Mouse (Mus musculus) hindbrain, embryonic 11.5 days (tissue): ENCODE measurements at regions not wholly inside any gene's neighbourhood (a gene's known extent, or its start where the extent isn't known, plus 50 kb on each side); places are given as distances from the start of the nearest gene placed in this dataset.

Source experiments
- ATAC-seq: fragments of 200-750 bp; cut with Nextera tagmentation; 2 replicates; pipeline ENCODE4 v1.8.0; 2017; ENCODE audit warnings: mild to moderate bottlenecking, moderate TSS enrichment, moderate library complexity; ENCODE audit not compliant: low FRiP score
- DNase-seq: peaks from one replicate; pipeline ENCODE4 v3.0.0-alpha.2; 2015; ENCODE audit warnings: low spot score
- H3K27ac ChIP-seq: fragments of 300-500 bp; sonication (generic); 2 replicates; pipeline ENCODE4 v1.5.1; 2014; ENCODE audit warnings: mild to moderate bottlenecking, low read depth, low read length
- H3K27me3 ChIP-seq: fragments of 300-500 bp; sonication (generic); 2 replicates; pipeline ENCODE4 v1.6.1; 2014; ENCODE audit warnings: mild to moderate bottlenecking, low read length, moderate library complexity, mixed read lengths; ENCODE audit not compliant: control insufficient read depth, insufficient read depth
- H3K36me3 ChIP-seq: fragments of 300-500 bp; sonication (generic); 2 replicates; pipeline ENCODE4 v1.6.1; 2014; ENCODE audit warnings: mild to moderate bottlenecking, low read length, moderate library complexity, mixed read lengths; ENCODE audit not compliant: control insufficient read depth, insufficient read depth
- H3K4me1 ChIP-seq: fragments of 300-500 bp; sonication (generic); replicated peaks from 2 replicates; pipeline ENCODE4 v1.6.1; 2014; ENCODE audit warnings: low read length, mixed read lengths; ENCODE audit not compliant: control insufficient read depth, insufficient read depth
- H3K4me2 ChIP-seq: fragments of 300-500 bp; sonication (generic); replicated peaks from 2 replicates; pipeline ENCODE4 v1.6.1; 2014; ENCODE audit warnings: mild to moderate bottlenecking, low read depth, low read length
- H3K4me3 ChIP-seq: fragments of 300-500 bp; sonication (generic); 2 replicates; pipeline ENCODE4 v1.5.1; 2014; ENCODE audit warnings: low read depth, low read length
- H3K9ac ChIP-seq: fragments of 300-500 bp; sonication (generic); 2 replicates; pipeline ENCODE4 v1.6.1; 2014; ENCODE audit warnings: low read depth, low read length
- H3K9me3 ChIP-seq: fragments of 300-500 bp; sonication (generic); 2 replicates; pipeline ENCODE4 v1.6.1; 2016; ENCODE audit warnings: low read length; ENCODE audit not compliant: control insufficient read depth
- WGBS: fragments of 180-500 bp; shearing (Covaris S2); extraction: QIAGEN DNeasy Blood & Tissue Kit; methylation state at CpG from one replicate; pipeline ENCODE4 v1.1.7; 2014; 5-methylcytosine and 5-hydroxymethylcytosine counted together

GRCm38 (mm10) chr4:31655364-31656106, 308.4 kb upstream of the Map3k7 start:
- no peak overlapping the region for H3K4me3 ChIP-seq
- no peak overlapping the region for H3K9ac ChIP-seq
- no peaks in the 10 kb centered on the region for H3K36me3 ChIP-seq
- H3K27ac ChIP-seq = no peak overlapping the region
- no peak overlapping the region for H3K4me2 ChIP-seq
- WGBS = 71% methylated on average over 11 of the region's 11 CpGs
- no peaks in the 10 kb centered on the region for H3K27me3 ChIP-seq
- H3K4me1 ChIP-seq = no peaks in the 10 kb centered on the region
- H3K9me3 ChIP-seq = no peaks in the 10 kb centered on the region
- no peak for DNase-seq
- no peak for ATAC-seq

- Histone ChIP-seq H3K9me3 (no peaks in the 10 kb centered on the region), H3K4me2 (no peak overlapping the region), H3K27me3 (no peaks in the 10 kb centered on the region), H3K9ac (no peak overlapping the region), H3K36me3 (no peaks in the 10 kb centered on the region), H3K4me1 (no peaks in the 10 kb centered on the region), H3K27ac (no peak overlapping the region), H3K4me3 (no peak overlapping the region)
- 94% methylated on average over 7 of the region's 8 CpGs for WGBS
- DNase-seq = no peak
- no peak for ATAC-seq
These were observed 307.8 kb upstream of the Map3k7 start for GRCm38 (mm10) chr4:31656111-31656510.

DNA sequence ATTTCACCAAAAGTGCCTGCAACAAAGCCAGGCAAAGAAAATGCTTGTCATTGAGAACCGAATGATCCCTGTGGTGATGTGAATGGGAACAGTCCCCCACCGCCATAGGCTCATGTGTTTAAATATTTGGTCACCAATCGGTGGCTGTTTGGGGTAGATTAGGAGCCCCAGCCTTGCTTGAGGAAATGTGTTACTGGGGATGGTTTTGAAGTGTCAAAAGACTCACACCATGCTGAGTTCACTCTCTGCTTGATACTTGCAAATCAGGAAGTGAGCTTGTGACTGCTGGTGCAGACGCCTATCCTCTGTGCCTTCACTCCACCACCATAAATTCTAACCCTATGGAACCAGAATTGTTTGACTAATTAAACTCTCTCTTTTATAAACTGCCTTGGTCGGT, 305.1 kb upstream of the Map3k7 start:
- H3K9me3 ChIP-seq = no peaks in the 10 kb centered on the region
- ATAC-seq = no peak
- no peak overlapping the region for H3K4me2 ChIP-seq
- H3K4me1 ChIP-seq = no peaks in the 10 kb centered on the region
- no peak overlapping the region for H3K9ac ChIP-seq
- H3K27ac ChIP-seq = no peak overlapping the region
- no peak for DNase-seq
- no peaks in the 10 kb centered on the region for H3K36me3 ChIP-seq
- WGBS = 64% methylated on average over 5 of the region's 5 CpGs
- no peak overlapping the region for H3K4me3 ChIP-seq
- H3K27me3 ChIP-seq = no peaks in the 10 kb centered on the region

DNA sequence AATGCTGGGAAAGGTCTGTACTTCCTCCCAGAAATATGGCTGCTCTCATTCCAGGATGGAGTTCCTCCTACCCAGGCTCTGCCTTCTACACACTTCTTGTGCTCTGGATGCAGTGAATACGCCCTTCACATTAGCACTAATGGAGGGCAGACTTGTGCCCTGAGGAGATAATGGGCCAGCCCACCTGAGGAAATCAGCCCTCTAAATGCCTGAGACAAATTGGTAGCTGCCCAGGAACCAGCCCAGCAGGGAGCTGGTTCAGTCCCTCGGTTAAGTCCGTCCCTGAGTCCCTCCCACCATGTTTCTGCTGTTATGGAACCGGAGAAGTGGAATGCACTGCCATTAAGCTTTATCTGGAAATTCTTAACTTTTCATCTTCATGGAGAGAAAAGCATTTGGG, 303.0 kb upstream of the Map3k7 start:
- Histone ChIP-seq H3K4me3 (no peak overlapping the region), H3K4me1 (no peaks in the 10 kb centered on the region), H3K9me3 (no peaks in the 10 kb centered on the region), H3K27me3 (no peaks in the 10 kb centered on the region), H3K9ac (no peak overlapping the region), H3K4me2 (no peak overlapping the region), H3K27ac (no peak overlapping the region), H3K36me3 (no peaks in the 10 kb centered on the region)
- 44% methylated on average over 4 of the region's 4 CpGs for WGBS
- no peak for DNase-seq
- ATAC-seq = no peak

DNA sequence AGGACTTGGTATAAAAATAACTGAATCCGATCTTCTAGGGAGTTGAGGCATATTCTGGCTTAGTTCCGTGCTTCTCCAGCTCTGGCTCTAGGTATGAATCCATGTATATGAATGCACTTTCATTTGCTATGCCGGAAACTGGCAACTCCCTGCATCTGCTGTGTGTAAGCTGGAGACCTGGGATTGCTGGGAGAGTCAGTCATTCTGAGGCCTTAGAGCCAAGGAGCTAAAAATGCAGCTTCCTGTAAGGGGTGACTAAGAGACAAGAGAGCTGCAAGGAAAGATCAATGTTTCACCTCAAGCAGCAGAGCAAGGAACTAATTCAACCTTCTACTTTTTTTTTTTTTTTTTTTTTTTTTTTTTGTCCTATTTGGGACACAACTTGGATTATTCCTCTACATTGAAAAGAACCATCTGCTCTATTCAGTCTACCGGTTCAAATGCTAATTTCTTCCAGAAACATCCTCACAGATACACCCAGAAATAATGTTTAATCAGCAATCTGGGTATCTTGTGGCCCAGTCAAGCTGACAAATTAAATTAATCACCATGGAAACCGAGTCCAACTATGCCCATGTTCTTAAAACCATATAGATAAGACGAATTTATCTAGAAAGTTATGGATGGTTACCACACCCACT, 292.2 kb upstream of the Map3k7 start:
- Histone ChIP-seq H3K36me3 (no peaks in the 10 kb centered on the region), H3K27ac (no peak overlapping the region), H3K27me3 (no peaks in the 10 kb centered on the region), H3K9ac (no peak overlapping the region), H3K4me1 (no peaks in the 10 kb centered on the region), H3K4me2 (no peak overlapping the region), H3K4me3 (no peak overlapping the region), H3K9me3 (no peaks in the 10 kb centered on the region)
- peak; percentile 45; the same call in 1 of the 2 replicates for ATAC-seq
- 73% methylated on average over 6 of the region's 6 CpGs for WGBS
- DNase-seq = no peak

- no peaks in the 10 kb centered on the region for H3K9me3 ChIP-seq
- H3K27ac ChIP-seq = no peak overlapping the region
- 72% methylated on average over 9 of the region's 9 CpGs for WGBS
- H3K36me3 ChIP-seq = no peaks in the 10 kb centered on the region
- no peaks in the 10 kb centered on the region for H3K27me3 ChIP-seq
- no peaks in the 10 kb centered on the region for H3K4me1 ChIP-seq
- no peak overlapping the region for H3K4me2 ChIP-seq
- no peak; the same call in 1 of the 2 replicates for ATAC-seq
- H3K9ac ChIP-seq = no peak overlapping the region
- no peak for DNase-seq
- H3K4me3 ChIP-seq = no peak overlapping the region
These were observed 291.6 kb upstream of the Map3k7 start for GRCm38 (mm10) chr4:31672171-31672841.

- Histone ChIP-seq H3K9ac (no peak overlapping the region), H3K4me1 (no peaks in the 10 kb centered on the region), H3K4me2 (no peak overlapping the region), H3K4me3 (no peak overlapping the region), H3K27ac (no peak overlapping the region), H3K27me3 (no peaks in the 10 kb centered on the region), H3K9me3 (no peaks in the 10 kb centered on the region), H3K36me3 (no peaks in the 10 kb centered on the region)
- DNase-seq (no peak), ATAC-seq (peak; percentile 49; the same call in 1 of the 2 replicates)
- 90% methylated on average over 2 of the region's 2 CpGs for WGBS
These were observed 291.1 kb upstream of the Map3k7 start for GRCm38 (mm10) chr4:31672842-31673171.

DNA sequence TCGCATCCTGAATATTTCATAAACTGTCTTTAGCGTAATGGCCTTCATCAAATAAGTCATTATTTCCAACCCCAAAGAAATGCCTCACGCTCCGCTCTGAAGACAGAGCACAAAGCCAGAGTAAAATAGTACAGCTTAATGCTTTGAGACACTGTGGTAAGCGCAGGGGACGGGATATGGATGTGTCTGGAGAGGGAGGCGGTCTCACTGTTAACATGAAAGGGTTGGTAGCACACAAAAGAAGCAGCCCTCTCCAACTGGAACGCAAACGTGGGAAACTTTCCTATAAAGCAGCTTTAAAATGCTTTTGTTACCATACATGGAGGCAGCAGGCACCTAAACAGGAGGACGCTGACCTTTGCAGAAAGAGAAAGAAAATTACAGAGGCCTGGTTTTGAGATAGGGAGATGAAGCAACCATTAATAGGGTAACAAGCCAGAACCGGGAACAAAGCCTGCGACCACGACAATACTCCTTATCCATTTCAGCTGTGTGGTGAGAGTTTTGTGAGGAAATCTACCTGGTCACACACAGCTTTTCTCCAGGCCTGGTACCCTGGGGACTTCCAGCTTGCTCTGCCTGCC, 284.8 kb upstream of the Map3k7 start:
- Histone ChIP-seq H3K27me3 (no peaks in the 10 kb centered on the region), H3K36me3 (no peaks in the 10 kb centered on the region), H3K9me3 (no peaks in the 10 kb centered on the region), H3K4me3 (no peak overlapping the region), H3K9ac (no peak overlapping the region), H3K4me2 (no peak overlapping the region), H3K27ac (no peak overlapping the region), H3K4me1 (no peaks in the 10 kb centered on the region)
- no peak for DNase-seq
- WGBS = 73% methylated on average over 13 of the region's 13 CpGs
- no peak for ATAC-seq
